Mouse (Mus musculus) cortical plate, adult 2 months (tissue): ENCODE data around the gene Trmt61a.

Source experiments
- CTCF ChIP-seq: fragments of 200-500 bp; IDR thresholded peaks from 2 replicates; pipeline ENCODE4 v1.5.1; 2011; ENCODE audit warnings: mild to moderate bottlenecking, control low read depth, low read length; ENCODE audit not compliant: insufficient read depth; ENCODE audit errors: extremely low read depth
- POLR2A ChIP-seq: fragments of 200-500 bp; IDR thresholded peaks from 2 replicates; pipeline ENCODE4 v1.6.1; 2011; ENCODE audit warnings: mild to moderate bottlenecking, low read length, control low read depth; ENCODE audit not compliant: insufficient read depth; ENCODE audit errors: extremely low read depth

DNA sequence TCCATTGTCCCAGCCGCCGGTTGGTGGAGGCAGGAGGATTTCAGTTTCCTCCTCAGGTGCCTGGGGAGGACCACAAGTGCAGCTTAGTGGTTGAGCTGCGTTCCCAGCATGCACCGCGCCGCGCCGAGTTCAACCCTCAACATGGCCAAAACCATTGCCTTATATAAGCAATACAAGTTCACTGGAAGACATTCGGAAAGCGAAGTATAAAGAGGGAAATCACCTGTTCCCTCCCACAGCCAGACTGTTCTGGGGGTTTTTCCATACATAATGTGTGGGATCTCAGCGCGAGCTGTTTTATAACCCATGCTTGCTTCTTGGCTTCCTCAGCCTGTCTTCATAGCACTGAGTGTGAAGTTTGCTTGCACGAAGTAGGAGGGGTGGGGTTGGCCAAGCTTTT is 11.5 kb upstream of the Trmt61a start:
- TF ChIP-seq CTCF (no peak), POLR2A (peak; percentile 33; the same call in 1 of the 2 replicates)
